Mouse (Mus musculus) urinary bladder, adult 18-20 months (tissue): ENCODE measurements around the gene Apol10a.
"Not testable (repeated sequence)": the region's sequence is repeated elsewhere in the genome, so short reads cannot be mapped to it uniquely, and the experiment has no call there.

Source experiments
- DNase-seq, 2 experiments: peaks; one replicate each; pipeline ENCODE4 v3.0.0; 2022; ENCODE audit warnings: low spot score in 2 of 2, mixed read lengths in 2 of 2

Gene Apol10a

GRCm38 (mm10) chr15:77476693-77477092, at the start of gene Apol10a:
Gene Apol10a (plus strand): TSS chr15:77477047.
- not testable (repeated sequence) for DNase-seq

DNA sequence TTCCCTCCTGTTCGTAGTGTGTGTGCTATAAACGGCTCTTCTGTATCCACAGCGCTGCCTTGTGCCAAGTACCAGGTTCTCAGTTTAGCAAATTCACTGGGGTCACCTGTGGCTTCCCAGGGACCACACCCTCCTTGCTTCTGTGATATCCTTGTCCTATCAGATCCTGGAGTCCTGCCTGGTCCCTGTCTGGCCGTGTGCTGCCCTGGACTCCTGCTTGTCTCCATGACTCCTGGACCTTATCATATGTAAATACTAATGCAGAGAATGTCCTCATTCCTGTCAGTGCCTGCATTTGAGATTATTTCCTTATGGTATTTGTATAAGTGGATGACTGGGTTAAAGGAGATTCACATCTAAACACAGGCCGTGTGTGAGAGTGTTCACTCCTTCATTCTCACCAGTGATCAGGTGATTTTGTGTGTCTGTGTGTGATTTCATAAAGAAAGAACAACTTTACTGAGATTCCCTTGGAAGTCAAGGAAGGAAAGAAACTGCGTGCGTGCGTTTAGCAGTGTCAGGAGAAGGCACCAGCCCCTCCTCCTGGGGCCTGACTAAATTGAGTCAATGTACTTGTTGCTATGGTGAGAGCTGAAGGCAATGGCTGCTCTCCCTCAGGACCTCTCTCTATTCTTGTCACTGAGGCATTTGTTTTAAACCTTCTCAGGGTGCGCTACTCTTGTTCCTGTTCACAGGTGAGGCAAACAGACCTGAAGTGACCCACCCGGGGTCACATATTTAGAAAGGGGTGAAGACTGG, 48.0 kb upstream of the Apol10a start:
- not testable (repeated sequence) for DNase-seq

GRCm38 (mm10) chr15:77444746-77445145, 32.1 kb upstream of the Apol10a start:
- DNase-seq: not testable (repeated sequence)

DNA sequence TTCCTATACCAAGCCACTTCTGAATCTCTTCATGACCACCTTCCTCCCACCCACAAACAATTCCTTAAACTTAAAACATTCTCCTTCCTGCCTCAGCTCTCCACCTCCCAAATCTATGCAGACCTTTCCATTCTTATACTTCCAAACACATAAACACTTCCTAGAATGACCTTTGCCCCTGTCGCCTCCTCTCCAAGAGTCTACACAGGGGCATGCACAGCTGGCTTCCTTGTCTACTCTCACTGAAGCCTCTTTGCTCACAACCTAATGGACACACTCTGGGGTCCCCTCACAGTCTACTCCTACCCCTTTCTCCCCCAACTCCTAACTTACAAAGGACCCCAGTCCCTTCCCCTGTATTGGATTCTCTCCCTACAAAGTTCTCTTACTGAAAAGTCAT, 31.2 kb upstream of the Apol10a start:
- not testable (repeated sequence) for DNase-seq

- not testable (repeated sequence) for DNase-seq
These were observed 29.5 kb upstream of the Apol10a start, which contains the start of gene Apol7b for GRCm38 (mm10) chr15:77447392-77447791. Gene Apol7b (minus strand): TSS chr15:77447492.

GRCm38 (mm10) chr15:77449927-77450326, 26.9 kb upstream of the Apol10a start:
- peak in 1 of 2 experiments; percentile 13 for DNase-seq

- not testable (repeated sequence) for DNase-seq
These were observed 2.0 kb upstream of the Apol10a start for GRCm38 (mm10) chr15:77474699-77475390.

DNA sequence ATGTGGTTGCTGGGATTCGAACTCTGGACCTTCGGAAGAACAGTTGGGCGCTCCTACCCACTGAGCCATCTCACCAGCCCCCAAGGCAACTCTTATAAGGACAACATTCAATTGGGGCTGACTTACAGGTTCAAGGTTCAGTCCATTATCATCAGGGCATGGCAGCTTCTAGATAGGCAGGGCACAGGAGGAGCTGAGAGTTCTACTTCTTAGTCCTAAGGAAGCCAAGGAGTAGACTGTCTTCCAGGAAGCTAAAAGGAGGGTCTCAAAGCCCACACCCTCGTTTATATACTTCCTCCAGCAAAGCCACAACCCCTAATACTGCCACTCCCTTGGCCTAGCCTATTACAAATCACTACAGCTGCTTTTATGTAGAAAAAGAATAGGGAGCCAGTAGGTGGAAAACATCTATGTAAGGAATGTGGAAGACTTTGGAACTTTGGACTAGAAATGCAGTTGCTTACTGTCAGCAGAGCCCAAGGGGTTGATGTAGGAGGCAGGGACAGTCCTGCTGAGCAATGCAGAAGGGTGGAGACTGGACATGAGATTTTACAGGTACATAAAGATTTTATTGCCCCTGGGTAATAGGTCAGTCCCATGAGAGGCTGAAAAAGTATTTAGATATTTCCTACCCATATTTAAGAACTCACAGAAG, 5.4 kb downstream of the Apol10a start:
- no peak for DNase-seq

- DNase-seq: not testable (repeated sequence)
These were observed 16.3 kb downstream of the Apol10a start for GRCm38 (mm10) chr15:77493181-77493580.

GRCm38 (mm10) chr15:77494694-77495093, 17.8 kb downstream of the Apol10a start:
- DNase-seq: not testable (repeated sequence)

DNA sequence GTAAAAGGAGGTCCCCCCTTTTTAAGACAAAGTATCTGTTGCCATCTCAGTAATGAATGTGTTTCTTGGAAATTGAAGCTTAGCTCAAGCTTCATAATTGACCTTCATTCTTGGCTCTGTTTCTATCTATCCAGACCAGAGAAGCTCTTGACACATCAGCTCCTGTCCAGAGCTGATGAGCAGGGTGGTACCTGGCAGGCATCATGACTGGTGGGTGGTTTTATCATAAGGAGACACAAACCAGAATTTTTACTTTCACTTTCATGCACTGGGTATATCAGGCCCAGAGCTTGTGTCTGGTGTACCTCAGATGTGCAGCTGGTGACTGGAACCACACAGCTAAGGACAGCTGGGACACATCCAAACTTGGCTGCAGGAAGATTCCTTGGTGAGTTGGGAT, 31.1 kb downstream of the Apol10a start, which contains the start of gene Apol11a:
TSS of gene Apol11a (plus strand) at position 306 of the 400 bp plus-strand sequence.
- DNase-seq: not testable (repeated sequence)

- DNase-seq: not testable (repeated sequence)
These were observed 43.7 kb downstream of the Apol10a start for GRCm38 (mm10) chr15:77520596-77520995.

- DNase-seq: peak; percentile 19 to 32
These were observed 46.5 kb downstream of the Apol10a start for GRCm38 (mm10) chr15:77523186-77523843.

GRCm38 (mm10) chr15:77533216-77533615, 56.4 kb downstream of the Apol10a start, which contains the start of gene Apol7c:
Gene Apol7c (minus strand): TSS chr15:77533316.
- DNase-seq: no peak

DNA sequence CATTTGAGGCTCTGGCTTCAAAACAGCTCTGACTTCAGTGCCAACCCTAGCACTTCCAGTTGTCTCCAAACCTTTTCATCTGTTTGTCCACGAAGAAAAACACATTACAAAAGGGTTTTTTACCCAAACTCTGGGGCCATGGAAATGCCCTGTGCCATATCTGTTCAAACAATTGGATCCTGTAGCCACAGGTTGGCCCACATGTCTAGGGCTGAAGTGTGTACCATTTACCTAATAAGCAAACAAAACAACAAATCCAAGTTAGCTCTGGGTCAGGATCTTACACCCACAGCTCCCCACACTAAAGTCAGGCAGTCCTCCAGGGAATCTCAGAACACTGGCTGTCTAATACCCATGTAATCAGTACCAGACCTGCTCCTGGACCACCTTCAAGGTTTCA, 62.4 kb downstream of the Apol10a start:
- not testable (repeated sequence) for DNase-seq
